31 mouse cellular contexts compared by ENCODE assay signal in genomic region chr3:36524466-36524865, GRCm38 (mm10). TPM values are rescaled to one million over a fixed set of nuclear protein-coding genes. Genes with fewer than 3 reads are reported as not detected.
DNase-seq lines count a peak whose midpoint lies in the region; ATAC-seq and TF ChIP-seq lines count a peak whose summit lies in the region.
"Had no signal": no experiment of that assay in that cellular context is flagged by ENCODE, and none has a peak within 500 bp of the region (broad histone marks: within the 10 kb centered on the region; RNA-seq: fewer than 3 reads in every experiment).

No protein-coding gene starts in this region.

- H3K4me3 ChIP-seq in left cerebral cortex, adult 2 months, result no peak overlapping the region
- H3K4me3 ChIP-seq: embryonic facial prominence, embryonic 10.5 days; embryonic facial prominence, embryonic 13.5 days; erythroblast, embryonic 14.5 days; forebrain, embryonic 12.5 days; heart, embryonic 15.5 days; hindbrain, embryonic 12.5 days; hindbrain, embryonic 15.5 days had no signal

- ATAC-seq in frontal cortex, adult (ENCODE audit: low TSS enrichment), result peak; percentile 53
- ATAC-seq: forebrain, embryonic 16.5 days; intestine, postnatal 0 days had no signal

- peak overlapping the region; percentile 26; the same call in 1 of the 2 replicates for H3K27ac ChIP-seq in left cerebral cortex, adult 2 months
- H3K27ac ChIP-seq: embryonic facial prominence, embryonic 10.5 days; embryonic facial prominence, embryonic 13.5 days; forebrain, embryonic 12.5 days; heart, embryonic 15.5 days; hindbrain, embryonic 12.5 days; hindbrain, embryonic 15.5 days had no signal

- intact Hi-C loops in left cerebral cortex, adult 2 months (cut with DNase I), result no loop called here

- TF ChIP-seq CTCF in left cerebral cortex, adult 2 months (IDR thresholded peaks at IDR 0.05), result no peak

- DNase-seq in frontal cortex, adult 2 months (ENCODE audit: extremely low spot score in 1 of 2, low spot score in 1 of 2), result no peak
- DNase-seq in left cerebral cortex, adult 2 months (ENCODE audit: extremely low spot score in 1 of 2, low spot score in 2 of 2), result no peak
- DNase-seq in left cerebral cortex, adult 9 months (ENCODE audit: low spot score in 2 of 2), result no peak
- peak; percentile 61 for DNase-seq in brain, adult 2 months (ENCODE audit: low read depth, low spot score)
- DNase-seq in right cerebral cortex, postnatal 4 days, result no peak
- DNase-seq: adrenal gland, adult 2 months; adrenal gland, postnatal 14 days; B cell, adult 2 months; cerebellum, adult 11-12 months; cerebellum, adult 8-10 months; cerebellum, postnatal 10 days; cerebellum, postnatal 36 days; embryo, embryonic 11 days; gastrocnemius, postnatal 25 days; heart, postnatal 10 days had no signal

RNA-seq across cellular contexts. Expression of gene Gm11549, which starts 2.9 kb away (rescaled TPM):
- 19.2 and 19.5 TPM in 2 replicates for polyA plus RNA-seq in frontal cortex, adult 2 months (2012; rRNA removed)
- total RNA-seq in left cerebral cortex, adult 2 months (2021), result 10 to 100 TPM; 35.7 to 44.6 TPM
- total RNA-seq: adrenal gland, postnatal 14 days; CH12.LX; gastrocnemius, adult 8-10 months; gastrocnemius, postnatal 25 days; granulocyte monocyte progenitor cell, adult 5-6 weeks; heart, adult 8-10 months; heart, postnatal 10 days; hematopoietic stem cell, adult 5-6 weeks had no signal
- polyA plus RNA-seq: embryonic facial prominence, embryonic 10.5 days; erythroblast, embryonic 14.5 days; G1E had no signal

RNA-seq across cellular contexts. Expression of gene Exosc9, which starts 27.9 kb away (rescaled TPM):
- 34.5 and 39.7 TPM in 2 replicates for polyA plus RNA-seq in frontal cortex, adult 2 months (2012; rRNA removed)
- total RNA-seq in left cerebral cortex, adult 2 months (2021), result 10 to 100 TPM; 37.2 to 42.7 TPM

RNA-seq across cellular contexts. Expression of gene Ccna2, which starts 47.5 kb away (rescaled TPM):
- polyA plus RNA-seq in frontal cortex, adult 2 months (2012; rRNA removed), result 4.1 and 4.7 TPM in 2 replicates
- total RNA-seq in left cerebral cortex, adult 2 months (2021), result 1 to 10 TPM in 1 of 2 experiments, under 1 TPM in 1; 0.63 to 1.1 TPM

RNA-seq across cellular contexts. Expression of gene 1810062G17Rik, which starts 48.7 kb away (rescaled TPM):
- 0.15 TPM in 1 of 2 replicates, not detected in the other for polyA plus RNA-seq in frontal cortex, adult 2 months (2012; rRNA removed)
- total RNA-seq in left cerebral cortex, adult 2 months (2021), result not detected
- total RNA-seq: gastrocnemius, adult 8-10 months; gastrocnemius, postnatal 25 days; hematopoietic stem cell, adult 5-6 weeks had no signal
- polyA plus RNA-seq: erythroblast, embryonic 14.5 days; forebrain, embryonic 16.5 days; G1E had no signal

RNA-seq across cellular contexts. Expression of gene Anxa5, which starts 48.8 kb away (rescaled TPM):
- polyA plus RNA-seq in frontal cortex, adult 2 months (2012; rRNA removed), result 97.6 and 113 TPM in 2 replicates
- total RNA-seq in left cerebral cortex, adult 2 months (2021), result 10 to 100 TPM; 69.0 to 71.9 TPM
